Mouse (Mus musculus): Measurements from ENCODE around the gene Wwox. TPM values are rescaled to one million over a fixed set of nuclear protein-coding genes. Genes with fewer than 3 reads are reported as not detected.
A peak's percentile ranks its signal among the peaks of the same experiment; 100 is the strongest.

The Wwox gene
- polyA plus RNA-seq, 1 experiment from 2014 or later: 14.0 TPM

DNA sequence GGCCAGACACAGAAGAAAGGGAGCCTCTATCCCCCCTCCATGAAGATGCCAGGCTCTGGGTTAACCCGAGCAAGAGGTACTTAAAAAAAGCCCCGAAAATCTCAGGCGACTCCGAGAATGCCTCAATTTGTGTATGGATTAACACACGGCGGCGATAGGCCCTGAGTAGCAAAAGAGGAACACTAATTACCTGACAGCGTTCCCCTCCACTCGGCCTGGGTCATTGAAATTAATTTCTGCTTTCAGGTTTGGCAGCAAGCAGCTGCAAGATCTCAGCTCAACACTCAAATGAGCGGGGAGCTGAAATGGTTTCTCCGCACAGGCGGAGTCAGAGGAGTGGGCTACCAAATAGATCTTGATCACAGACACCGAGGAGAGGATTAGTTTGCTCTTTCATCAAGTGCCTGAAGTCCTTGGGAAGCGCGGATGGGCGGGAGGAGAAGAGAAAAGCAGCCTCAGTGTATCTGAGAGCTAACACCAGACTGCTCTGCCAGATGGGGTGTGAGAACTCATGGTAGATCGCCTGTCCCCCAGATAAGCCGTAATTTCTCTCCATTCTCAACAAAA is 445.7 kb downstream of the Wwox start:
- no peak overlapping the region; the same call in 1 of the 2 replicates for H3K27ac ChIP-seq (replicated peaks)
- ATAC-seq (ENCODE audit: low FRiP score, low read depth): no peak
- no peaks in the 10 kb centered on the region for H3K36me3 ChIP-seq
- peaks cover 15% of the 10 kb centered on the region for H3K27me3 ChIP-seq
- peaks cover 31% of the 10 kb centered on the region for H3K4me1 ChIP-seq
- no peak overlapping the region for H3K4me3 ChIP-seq
- peak overlapping the region; percentile 28; the same call in 1 of the 2 replicates for H3K4me2 ChIP-seq (replicated peaks)
- no peaks in the 10 kb centered on the region for H3K9me3 ChIP-seq
- WGBS: 30% methylated on average over 18 of the region's 18 CpGs
- H3K9ac ChIP-seq (replicated peaks): no peak overlapping the region

DNA sequence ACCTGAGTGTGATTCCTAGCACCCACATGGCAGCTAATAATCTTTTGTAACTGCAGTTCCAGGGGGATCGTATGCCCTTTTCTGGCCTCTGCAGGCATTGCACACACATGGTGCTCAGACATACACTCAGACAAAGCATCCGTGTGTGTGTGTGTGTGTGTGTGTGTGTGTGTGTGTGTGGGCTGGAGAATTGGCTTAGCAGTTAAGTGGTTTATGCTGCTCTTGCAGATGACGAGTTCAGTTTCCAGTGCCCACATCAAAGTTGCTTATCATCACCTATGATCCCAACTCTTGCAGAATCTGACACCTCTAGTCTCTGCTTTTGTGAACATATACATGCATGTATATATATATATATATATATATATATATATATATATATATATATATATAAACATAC is 448.9 kb downstream of the Wwox start:
- WGBS: 95% methylated on average over 3 of the region's 3 CpGs
- no peak for ATAC-seq (ENCODE audit: low FRiP score, low read depth)
- no peaks in the 10 kb centered on the region for H3K36me3 ChIP-seq

DNA sequence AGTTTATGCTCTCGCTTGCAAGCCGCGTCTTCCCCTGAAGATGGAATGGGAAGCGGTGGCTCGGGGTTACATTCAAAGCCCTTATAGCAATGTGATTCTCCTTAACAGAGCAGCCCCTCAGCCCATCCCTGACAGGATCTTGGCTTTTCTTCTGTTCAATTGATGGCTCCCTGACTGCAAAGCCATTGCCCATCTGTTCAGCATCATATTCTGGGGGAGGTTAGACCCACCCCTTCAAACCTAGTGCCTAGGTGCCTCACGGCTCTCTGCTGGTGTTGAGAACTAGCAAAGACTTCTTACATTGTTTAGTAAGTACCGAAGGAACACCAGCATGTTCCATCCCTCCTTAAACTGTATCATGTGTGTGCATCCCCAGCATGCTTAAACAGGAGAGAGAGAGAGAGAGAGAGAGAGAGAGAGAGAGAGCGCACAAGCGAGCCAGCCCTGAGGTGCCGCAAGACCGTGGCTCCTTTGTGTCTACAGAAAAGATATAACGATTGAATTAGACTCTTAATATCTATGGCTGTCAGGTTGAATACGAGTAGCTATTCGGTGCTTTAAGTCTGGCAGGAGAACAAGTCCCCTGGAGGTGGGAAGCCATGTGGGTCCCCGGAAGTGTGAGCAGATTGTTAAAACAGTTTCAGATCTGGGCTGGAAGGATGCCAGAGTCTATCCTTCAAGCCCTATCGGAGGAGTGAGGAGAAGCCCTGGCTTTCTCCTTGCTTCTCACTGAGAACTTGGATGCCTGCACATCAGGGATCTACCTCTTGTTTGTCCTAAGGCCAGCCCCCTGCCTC is 450.3 kb downstream of the Wwox start:
- no peak for ATAC-seq (ENCODE audit: low FRiP score, low read depth)
- Histone ChIP-seq H3K9ac (replicated peaks) (no peak overlapping the region), H3K36me3 (no peaks in the 10 kb centered on the region), H3K4me2 (replicated peaks) (no peak overlapping the region), H3K4me1 (peaks cover 26% of the 10 kb centered on the region), H3K27ac (replicated peaks) (peak overlapping the region; percentile 15; the same call in 1 of the 2 replicates), H3K4me3 (no peak overlapping the region), H3K9me3 (no peaks in the 10 kb centered on the region), H3K27me3 (peaks cover 10% of the 10 kb centered on the region; the same call in 1 of the 2 replicates)
- 73% methylated on average over 16 of the region's 16 CpGs for WGBS

More for the DNA sequence above, 448.9 kb downstream of the Wwox start:
- no peak overlapping the region for H3K4me2 ChIP-seq (replicated peaks)
- no peak overlapping the region for H3K27ac ChIP-seq (replicated peaks)
- H3K4me3 ChIP-seq: no peak overlapping the region
- H3K9ac ChIP-seq (replicated peaks): no peak overlapping the region
- H3K9me3 ChIP-seq: no peaks in the 10 kb centered on the region
- peaks cover 15% of the 10 kb centered on the region for H3K27me3 ChIP-seq
- H3K4me1 ChIP-seq: peaks cover 30% of the 10 kb centered on the region

DNA sequence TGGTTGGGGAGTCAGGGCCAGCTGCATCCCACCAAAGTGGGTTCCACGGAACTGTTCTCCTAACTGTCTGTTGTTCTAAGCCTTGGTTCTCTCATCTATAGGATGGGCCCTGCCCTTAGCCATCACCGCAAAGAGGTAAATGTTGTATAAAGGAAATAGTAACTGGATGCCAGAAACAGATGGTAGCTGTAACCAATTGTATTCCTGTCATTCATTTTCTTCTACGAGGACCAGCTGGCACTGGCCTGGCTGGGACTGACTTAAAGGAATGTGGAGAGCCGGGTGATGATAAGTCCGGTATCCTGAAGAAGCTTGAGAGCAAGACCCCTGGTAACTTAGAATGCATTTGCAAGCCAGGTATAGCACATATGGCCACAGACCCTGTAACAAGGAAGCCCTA is 451.0 kb downstream of the Wwox start:
- H3K4me2 ChIP-seq (replicated peaks): no peak overlapping the region
- H3K27ac ChIP-seq (replicated peaks): peak overlapping the region; percentile 15; the same call in 1 of the 2 replicates
- H3K36me3 ChIP-seq: no peaks in the 10 kb centered on the region
- WGBS: 72% methylated on average over 5 of the region's 5 CpGs
- peaks cover 10% of the 10 kb centered on the region; the same call in 1 of the 2 replicates for H3K27me3 ChIP-seq
- no peaks in the 10 kb centered on the region for H3K9me3 ChIP-seq
- ATAC-seq (ENCODE audit: low FRiP score, low read depth): no peak
- no peak overlapping the region for H3K9ac ChIP-seq (replicated peaks)
- H3K4me3 ChIP-seq: no peak overlapping the region
- peaks cover 19% of the 10 kb centered on the region for H3K4me1 ChIP-seq

DNA sequence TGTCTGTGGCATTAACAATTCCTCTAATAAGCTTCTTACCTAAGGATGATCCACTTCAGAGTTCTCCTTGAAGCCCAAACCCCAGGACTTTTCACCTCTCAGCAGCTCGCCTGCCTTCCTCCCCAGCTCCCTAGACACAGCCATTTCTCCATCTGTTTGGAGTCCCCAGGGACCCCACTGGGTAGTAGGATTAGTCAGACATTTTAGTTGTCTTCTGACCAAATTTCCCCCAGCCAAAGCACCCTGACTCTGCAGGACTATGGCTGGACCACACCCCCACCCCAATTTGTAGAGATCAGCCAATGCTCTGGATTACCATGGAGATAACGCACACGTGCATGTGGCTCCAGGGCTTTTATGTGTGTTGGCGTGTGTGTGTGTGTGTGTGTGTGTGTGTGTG is 451.8 kb downstream of the Wwox start:
- Histone ChIP-seq H3K27me3 (peaks cover 10% of the 10 kb centered on the region; the same call in 1 of the 2 replicates), H3K4me1 (peaks cover 16% of the 10 kb centered on the region), H3K9me3 (no peaks in the 10 kb centered on the region), H3K9ac (replicated peaks) (no peak overlapping the region), H3K4me3 (no peak overlapping the region), H3K27ac (replicated peaks) (no peak overlapping the region), H3K4me2 (replicated peaks) (no peak overlapping the region), H3K36me3 (no peaks in the 10 kb centered on the region)
- 64% methylated on average over 4 of the region's 4 CpGs for WGBS
- ATAC-seq (ENCODE audit: low FRiP score, low read depth): no peak

DNA sequence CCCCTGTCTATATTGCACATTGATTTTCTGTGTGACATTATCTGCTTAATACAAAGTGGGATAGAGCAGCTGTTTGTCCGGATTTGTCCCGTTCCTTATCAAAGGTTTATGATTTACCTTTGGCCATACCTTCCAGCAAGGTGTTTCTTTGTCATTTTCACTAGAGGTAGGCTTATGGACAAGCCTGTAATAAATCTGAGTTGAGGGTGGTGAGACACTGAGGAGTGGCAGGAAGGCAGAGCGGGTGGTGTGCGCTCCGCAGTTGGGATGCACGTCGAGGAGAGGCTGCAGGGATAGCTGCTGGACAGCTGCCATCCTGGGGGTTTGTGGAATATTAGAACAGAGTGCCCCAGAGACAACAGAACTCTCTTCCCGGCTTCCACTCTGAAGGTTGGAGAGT is 458.0 kb downstream of the Wwox start:
- Histone ChIP-seq H3K9me3 (no peaks in the 10 kb centered on the region), H3K4me1 (peaks cover 17% of the 10 kb centered on the region), H3K27me3 (peaks cover 35% of the 10 kb centered on the region), H3K9ac (replicated peaks) (no peak overlapping the region), H3K4me2 (replicated peaks) (no peak overlapping the region), H3K4me3 (no peak overlapping the region), H3K27ac (replicated peaks) (no peak overlapping the region), H3K36me3 (no peaks in the 10 kb centered on the region)
- WGBS: 82% methylated on average over 8 of the region's 8 CpGs
- no peak for ATAC-seq (ENCODE audit: low FRiP score, low read depth)

DNA sequence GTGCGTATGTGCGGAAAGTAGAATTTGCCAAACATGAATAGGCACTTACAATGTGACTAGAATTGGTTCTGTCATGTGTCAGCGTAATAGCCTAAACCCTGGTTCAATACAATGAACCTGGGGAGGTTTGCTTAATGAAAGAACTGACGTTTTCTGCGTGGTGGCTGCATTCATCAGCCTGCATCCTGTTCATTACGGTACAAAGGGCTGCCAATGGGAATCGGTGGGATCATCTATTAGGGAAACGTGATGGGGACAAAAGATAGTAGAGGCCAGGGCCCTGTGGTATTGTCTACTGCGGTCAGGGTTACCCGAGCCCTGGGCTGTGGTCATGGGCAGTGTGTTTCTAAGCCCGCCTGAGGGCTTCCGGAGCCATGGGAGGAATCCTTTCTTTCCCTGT is 459.7 kb downstream of the Wwox start:
- Histone ChIP-seq H3K4me1 (peaks cover 17% of the 10 kb centered on the region), H3K4me2 (replicated peaks) (peak overlapping the region; percentile 28), H3K9ac (replicated peaks) (no peak overlapping the region), H3K4me3 (no peak overlapping the region), H3K9me3 (peaks cover under 1% of the 10 kb centered on the region; the same call in 1 of the 2 replicates), H3K27ac (replicated peaks) (no peak overlapping the region), H3K27me3 (peaks cover 38% of the 10 kb centered on the region), H3K36me3 (no peaks in the 10 kb centered on the region)
- ATAC-seq (ENCODE audit: low FRiP score, low read depth): peak; percentile 71
- WGBS: 18% methylated on average over 12 of the region's 12 CpGs

DNA sequence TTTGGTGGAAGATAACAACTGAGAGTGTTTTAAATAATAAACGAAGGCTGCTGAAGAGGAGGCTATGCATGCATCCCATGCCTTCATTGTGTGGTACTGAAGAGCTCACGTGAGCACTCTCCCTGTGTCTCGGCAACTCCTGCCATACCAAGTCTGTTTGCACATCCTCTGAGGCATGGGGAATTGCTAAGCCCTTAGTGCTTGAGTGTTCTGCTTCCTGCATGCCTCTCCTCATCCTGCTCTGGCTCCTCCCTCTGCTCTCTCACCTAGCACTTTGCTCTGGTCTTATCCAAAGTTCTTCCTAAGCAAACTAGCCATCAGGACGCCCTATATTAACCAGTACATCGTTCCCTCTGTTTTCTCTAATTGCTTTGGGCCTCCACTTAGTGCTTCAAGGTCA is 463.1 kb downstream of the Wwox start:
- H3K27ac ChIP-seq (replicated peaks): no peak overlapping the region
- no peak overlapping the region for H3K4me2 ChIP-seq (replicated peaks)
- peaks cover 45% of the 10 kb centered on the region for H3K27me3 ChIP-seq
- peaks cover 24% of the 10 kb centered on the region for H3K4me1 ChIP-seq
- no peak overlapping the region for H3K9ac ChIP-seq (replicated peaks)
- peaks cover 7% of the 10 kb centered on the region; the same call in 1 of the 2 replicates for H3K9me3 ChIP-seq
- WGBS: 77% methylated on average over 5 of the region's 5 CpGs
- H3K36me3 ChIP-seq: no peaks in the 10 kb centered on the region
- no peak overlapping the region for H3K4me3 ChIP-seq
- ATAC-seq (ENCODE audit: low FRiP score, low read depth): no peak

DNA sequence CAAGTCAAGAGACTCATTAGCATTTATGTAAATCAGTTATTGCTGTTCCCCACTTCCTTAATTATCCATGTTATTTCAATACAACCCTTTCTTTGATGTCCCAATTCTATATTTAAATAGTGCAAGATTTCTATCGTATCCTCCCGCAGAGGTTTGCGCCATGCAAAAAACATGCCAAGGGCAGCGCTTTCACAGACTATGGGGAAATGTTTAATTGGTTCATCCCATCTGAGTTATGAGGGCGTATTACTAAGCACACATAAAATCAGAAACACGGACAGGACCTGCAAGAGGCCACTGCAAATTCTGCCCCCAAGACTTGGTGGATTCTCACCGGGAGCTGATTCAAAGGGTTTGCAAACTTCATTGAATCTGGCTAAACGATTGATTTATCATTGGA is 468.6 kb downstream of the Wwox start:
- Histone ChIP-seq H3K36me3 (no peaks in the 10 kb centered on the region), H3K4me3 (no peak overlapping the region), H3K9me3 (peaks cover 7% of the 10 kb centered on the region; the same call in 1 of the 2 replicates), H3K9ac (replicated peaks) (no peak overlapping the region), H3K4me2 (replicated peaks) (no peak overlapping the region), H3K27me3 (peaks cover 40% of the 10 kb centered on the region), H3K27ac (replicated peaks) (no peak overlapping the region), H3K4me1 (peaks cover 16% of the 10 kb centered on the region)
- 91% methylated on average over 8 of the region's 8 CpGs for WGBS
- no peak for ATAC-seq (ENCODE audit: low FRiP score, low read depth)

DNA sequence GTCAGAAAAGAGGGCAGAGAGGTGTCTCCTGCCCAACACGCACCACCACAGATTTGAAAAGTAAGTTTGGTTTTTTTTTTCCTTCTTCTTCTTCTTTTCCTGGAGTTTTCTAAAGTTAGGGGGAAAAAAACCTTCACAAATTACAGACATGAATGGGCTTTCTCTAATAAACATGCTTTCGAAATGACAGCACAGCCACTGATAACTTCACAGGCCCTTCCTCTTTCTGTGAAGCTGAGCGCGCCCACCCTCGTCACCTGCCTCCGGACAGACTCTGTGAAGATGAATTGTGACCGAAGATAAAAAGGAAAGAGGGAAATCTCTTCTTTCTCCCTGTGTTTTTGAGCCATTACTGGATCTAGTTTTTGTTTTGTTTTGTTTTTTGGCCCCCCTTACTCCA is 469.1 kb downstream of the Wwox start:
- H3K27me3 ChIP-seq: peaks cover 42% of the 10 kb centered on the region
- peaks cover 16% of the 10 kb centered on the region for H3K4me1 ChIP-seq
- H3K27ac ChIP-seq (replicated peaks): no peak overlapping the region
- 88% methylated on average over 7 of the region's 7 CpGs for WGBS
- H3K9ac ChIP-seq (replicated peaks): no peak overlapping the region
- H3K9me3 ChIP-seq: peaks cover 7% of the 10 kb centered on the region; the same call in 1 of the 2 replicates
- no peak overlapping the region for H3K4me3 ChIP-seq
- no peak overlapping the region for H3K4me2 ChIP-seq (replicated peaks)
- no peak for ATAC-seq (ENCODE audit: low FRiP score, low read depth)
- no peaks in the 10 kb centered on the region for H3K36me3 ChIP-seq

DNA sequence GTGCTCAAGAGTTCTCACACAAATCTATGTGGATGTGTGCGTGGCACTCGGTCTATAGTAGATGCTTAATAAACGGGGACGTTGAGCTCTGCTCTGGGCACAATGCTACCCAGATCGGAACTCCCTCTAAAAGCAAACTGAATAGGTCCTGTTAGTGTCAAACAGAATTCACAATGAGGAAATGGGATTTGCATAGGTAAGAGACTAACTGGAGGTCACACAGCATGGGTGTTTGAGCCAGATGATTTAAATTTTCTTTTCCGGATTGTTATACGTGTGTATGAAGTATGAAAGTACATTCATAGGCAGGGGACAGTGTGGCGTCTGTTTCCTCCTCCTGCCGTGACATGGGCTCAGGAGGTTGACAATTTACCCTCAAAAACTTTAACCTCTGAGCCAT is 469.7 kb downstream of the Wwox start:
- Histone ChIP-seq H3K4me3 (no peak overlapping the region), H3K27me3 (peaks cover 43% of the 10 kb centered on the region), H3K27ac (replicated peaks) (no peak overlapping the region), H3K4me1 (peaks cover 16% of the 10 kb centered on the region), H3K9ac (replicated peaks) (no peak overlapping the region), H3K9me3 (peaks cover 6% of the 10 kb centered on the region; the same call in 1 of the 2 replicates), H3K36me3 (no peaks in the 10 kb centered on the region), H3K4me2 (replicated peaks) (no peak overlapping the region)
- 64% methylated on average over 9 of the region's 9 CpGs for WGBS
- no peak for ATAC-seq (ENCODE audit: low FRiP score, low read depth)

DNA sequence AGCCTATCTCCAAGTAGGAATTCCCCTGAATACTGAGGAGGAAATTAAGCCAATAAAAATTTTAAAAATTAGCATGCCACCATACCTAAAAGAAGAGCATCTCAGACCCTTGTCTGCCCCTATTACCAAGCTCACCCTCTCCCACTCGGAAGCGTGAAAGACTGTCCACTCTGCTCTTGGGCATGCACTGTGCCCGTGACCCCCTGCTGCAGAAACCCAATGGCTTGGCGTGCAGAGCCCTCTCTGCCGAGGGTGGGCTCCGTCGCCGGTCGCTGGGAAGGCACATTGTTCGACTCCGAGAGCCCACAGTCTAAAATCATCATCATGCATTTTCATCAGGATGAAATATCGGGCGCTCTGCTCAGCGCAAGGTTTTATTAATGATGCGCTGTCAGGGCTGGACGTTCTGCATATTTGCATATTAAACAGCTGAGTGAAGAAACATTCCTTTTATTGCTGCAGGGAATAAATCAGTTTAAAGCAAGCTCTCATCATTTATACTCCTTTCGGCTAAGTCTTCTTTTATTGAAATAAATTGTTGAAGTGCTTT is 471.7 kb downstream of the Wwox start:
- Histone ChIP-seq H3K4me2 (replicated peaks) (peak overlapping the region; percentile 28), H3K4me3 (no peak overlapping the region), H3K9me3 (no peaks in the 10 kb centered on the region), H3K27me3 (peaks cover 54% of the 10 kb centered on the region), H3K27ac (replicated peaks) (no peak overlapping the region), H3K4me1 (peaks cover 21% of the 10 kb centered on the region), H3K36me3 (no peaks in the 10 kb centered on the region), H3K9ac (replicated peaks) (no peak overlapping the region)
- 43% methylated on average over 17 of the region's 17 CpGs for WGBS
- ATAC-seq (ENCODE audit: low FRiP score, low read depth): peak; percentile 55; the same call in 1 of the 2 replicates
